Mouse (Mus musculus): Measurements from ENCODE around the gene Cox20.
"Not testable (repeated sequence)": the region's sequence is repeated elsewhere in the genome, so short reads cannot be mapped to it uniquely, and the experiment has no call there.

Gene Cox20

DNA sequence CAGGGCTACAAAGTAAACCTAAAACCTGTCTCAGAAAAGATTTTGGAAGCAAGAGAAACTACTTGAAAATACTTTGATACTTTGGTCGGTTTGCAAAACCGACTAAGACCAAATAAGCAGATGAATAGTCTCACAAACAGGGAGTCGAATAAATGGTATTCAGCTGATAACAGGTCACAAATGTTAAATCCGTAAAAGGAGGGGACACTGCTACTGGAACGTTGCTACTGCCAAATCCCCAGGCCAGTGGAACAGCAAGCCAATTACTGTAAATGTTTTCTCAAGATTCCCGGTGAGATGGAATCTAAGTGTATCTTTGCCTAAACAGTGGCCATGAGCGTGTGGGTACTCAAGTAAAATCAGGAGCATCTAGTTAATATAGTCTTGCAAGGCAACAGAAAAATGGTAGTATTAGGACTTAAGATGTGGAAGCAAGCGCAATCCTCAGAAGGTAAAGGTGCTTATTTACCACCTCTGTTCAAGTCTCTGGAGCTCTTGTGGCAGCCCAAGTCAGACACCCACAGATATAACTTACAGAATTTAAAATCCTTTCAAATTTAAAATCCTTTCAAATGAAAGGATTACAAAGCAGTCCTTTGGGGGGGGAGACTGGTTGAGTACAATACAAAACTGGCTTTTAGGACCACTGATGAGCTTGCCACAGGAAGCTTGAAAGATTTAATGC is 1.2 kb downstream of the Cox20 start:
- no peak for DNase-seq (ENCODE audit: low spot score in 2 of 2)

DNA sequence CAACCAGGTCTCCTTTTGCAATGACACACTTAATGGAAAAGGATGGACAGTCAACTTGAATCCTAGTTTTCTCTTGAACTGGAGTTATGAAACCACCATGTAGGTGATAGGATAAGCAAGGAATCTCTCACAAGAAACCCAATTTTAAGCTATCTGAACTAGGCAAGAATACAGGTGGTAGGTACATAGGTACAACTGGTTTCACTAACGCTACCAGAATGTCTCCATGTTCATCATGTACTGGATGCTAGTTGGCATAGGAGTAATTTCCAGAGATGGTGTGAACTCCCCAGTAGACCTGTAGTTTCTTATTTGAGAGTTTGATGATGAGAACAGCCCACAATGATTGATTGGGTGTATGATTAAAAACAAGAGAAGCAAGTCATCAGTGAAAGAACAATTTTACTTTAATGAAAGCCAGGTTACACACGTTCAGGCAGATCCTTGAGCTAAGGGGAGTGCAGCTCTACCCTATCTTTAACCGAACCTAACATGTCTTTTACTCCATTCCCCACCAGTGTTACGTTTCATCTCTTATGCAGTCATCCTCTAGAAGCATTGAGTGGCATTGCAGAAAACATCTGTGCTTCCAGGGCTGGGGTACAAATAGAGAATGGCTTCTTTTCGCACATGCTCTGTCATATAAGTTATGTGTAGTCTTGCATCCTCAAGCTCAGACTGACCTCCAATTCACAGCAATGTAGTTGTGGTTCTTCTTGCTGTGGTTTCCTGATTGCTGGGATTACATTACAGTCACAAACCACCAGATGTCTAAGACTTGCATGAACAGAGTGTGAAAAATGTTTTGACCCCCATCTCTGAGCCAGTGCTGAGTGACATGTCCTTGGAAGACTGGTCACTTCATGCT is 2.0 kb downstream of the Cox20 start:
- no peak for DNase-seq (ENCODE audit: low spot score in 2 of 2)

DNA sequence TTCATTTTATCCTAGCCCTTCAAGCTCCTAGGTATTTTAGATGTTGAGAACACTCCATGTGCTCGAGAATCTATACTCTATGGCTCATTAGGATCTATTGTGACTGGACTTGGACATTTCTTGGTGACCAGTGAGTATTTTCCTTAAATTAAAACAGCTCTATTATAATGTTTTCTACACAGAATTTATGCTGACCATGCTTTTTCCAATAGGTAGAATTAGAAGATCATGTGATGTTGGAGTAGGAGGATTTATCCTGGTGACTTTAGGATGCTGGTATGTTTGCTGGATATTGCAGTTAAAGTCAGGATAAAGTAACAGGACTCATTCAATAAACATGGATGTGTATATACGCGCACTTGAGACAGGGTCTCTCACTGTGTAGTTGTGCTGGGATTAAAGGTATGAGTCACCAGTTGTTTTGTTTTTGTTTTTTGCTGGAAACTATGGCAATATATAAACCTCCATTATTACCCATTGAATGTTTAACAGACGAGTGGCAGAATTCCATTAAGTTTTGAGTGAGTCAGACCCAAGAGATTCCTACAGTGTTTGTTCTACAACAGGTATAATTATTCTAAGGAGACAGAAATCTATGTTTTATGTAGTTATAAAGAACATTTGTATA is 2.9 kb downstream of the Cox20 start:
- DNase-seq (ENCODE audit: low spot score in 2 of 2) = no peak

DNA sequence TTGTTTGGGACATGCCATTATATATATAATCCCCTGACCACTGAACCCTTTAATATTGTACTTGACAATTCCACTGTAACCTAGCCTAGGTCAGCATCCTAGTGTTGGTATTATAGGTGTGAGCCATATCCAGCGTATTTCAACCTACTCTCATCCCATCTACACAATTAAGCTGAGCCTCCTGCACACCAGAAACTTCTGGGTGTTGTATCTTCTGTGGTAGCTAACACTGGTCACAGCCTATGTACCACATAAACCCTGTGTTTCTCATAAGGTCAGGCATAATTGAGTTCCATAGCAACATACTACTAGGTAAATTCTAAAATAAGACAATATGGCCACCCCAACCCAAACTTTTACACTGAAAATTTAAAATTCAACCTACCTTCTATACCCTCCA is 4.3 kb downstream of the Cox20 start:
- DNase-seq (ENCODE audit: low spot score in 2 of 2) = no peak

DNA sequence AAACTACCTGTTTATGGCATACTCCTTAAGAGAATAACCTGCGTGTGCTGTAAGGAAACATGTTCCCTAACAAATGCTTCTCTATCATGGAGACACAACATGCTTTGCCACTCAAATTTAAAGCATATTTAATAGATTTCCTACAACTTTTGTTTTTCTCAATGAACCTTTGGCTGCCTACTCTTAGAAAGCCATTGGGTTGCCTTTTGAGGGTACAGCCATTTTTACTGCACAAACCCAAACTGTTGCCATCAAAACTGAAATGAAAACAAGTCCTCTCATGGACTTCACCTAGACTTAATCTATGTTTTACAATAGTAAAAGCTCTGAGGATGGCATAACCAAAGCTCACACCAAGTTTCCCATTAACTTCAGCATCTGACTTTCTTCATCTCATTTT is 5.6 kb downstream of the Cox20 start:
- DNase-seq (ENCODE audit: low spot score in 2 of 2) = no peak

DNA sequence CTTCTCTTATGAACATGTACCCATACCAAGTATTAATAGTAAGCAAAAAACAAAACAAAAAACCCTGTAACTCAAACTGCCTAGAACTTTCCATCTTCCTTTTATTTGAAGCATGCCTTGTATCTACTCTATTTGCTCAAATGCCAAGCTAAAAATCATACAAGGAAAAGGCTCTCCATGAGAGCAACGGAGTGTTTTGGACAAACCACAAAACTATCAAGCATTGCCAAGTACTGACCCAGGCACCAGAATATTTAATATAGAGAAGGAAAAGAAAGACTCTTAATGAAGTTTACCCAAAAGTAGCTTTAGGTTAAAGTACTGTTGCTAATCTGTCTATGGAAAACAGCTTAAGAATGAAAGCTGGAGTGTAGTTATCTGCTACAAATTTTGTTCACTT is 7.4 kb downstream of the Cox20 start:
- DNase-seq (ENCODE audit: low spot score in 2 of 2) = no peak

DNA sequence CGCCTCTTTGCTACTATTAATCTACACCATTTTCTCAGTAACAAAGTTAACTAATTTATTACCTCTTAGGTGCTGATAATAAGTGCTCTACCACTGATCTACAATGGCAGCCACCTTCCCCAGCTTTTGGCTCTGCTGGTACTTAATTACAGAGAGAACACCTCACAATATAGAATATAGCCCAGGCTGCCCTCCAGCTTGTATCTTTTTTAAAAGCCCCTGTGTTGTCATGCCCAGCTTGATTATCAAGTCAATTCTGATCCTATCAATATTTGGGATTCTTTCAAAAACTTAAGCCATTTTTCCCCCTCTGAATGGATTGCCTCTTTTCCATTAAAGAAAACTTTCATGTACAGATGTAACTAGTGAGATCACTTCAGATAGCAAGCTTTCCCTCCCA is 8.0 kb downstream of the Cox20 start:
- no peak for DNase-seq (ENCODE audit: low spot score in 2 of 2)

DNA sequence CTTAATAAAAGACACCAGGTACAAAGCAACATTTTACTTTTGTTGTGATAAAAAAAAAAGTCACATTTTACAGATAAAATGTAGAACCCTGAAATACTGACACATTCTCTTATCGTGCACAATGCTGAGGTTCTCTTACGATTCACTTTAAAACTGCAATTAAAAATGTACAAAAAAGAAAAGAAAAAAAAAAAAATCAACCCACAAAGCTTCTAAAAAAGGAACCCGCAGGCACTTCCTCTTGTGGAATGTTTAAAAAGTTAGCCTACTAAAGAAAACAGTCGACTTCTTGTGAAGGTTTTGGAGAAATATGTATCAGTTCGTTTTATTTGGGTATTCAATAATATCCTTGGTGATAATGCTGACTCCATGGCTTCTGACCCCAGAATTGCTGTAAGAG is 10.1 kb downstream of the Cox20 start:
- no peak for DNase-seq (ENCODE audit: low spot score in 2 of 2)

DNA sequence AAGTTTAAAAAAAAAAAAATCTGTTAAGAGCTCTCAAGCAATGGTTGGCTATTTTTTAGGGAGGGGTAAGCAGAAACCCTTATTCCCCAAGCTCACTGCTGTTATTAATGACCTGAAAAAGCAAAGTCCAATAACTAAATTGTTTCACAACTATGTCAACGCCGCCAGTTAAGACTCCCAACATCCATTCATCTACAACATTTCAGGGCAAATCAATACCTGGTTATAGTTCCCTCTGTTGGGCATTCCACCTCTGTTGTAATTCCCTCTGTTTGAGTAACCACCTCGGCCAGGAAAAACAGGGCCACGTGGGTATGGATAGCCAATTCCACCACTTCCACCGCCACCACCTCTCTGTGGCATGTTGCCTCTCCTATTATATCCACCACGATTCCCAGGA is 11.0 kb downstream of the Cox20 start:
- no peak for DNase-seq (ENCODE audit: low spot score in 2 of 2)

DNA sequence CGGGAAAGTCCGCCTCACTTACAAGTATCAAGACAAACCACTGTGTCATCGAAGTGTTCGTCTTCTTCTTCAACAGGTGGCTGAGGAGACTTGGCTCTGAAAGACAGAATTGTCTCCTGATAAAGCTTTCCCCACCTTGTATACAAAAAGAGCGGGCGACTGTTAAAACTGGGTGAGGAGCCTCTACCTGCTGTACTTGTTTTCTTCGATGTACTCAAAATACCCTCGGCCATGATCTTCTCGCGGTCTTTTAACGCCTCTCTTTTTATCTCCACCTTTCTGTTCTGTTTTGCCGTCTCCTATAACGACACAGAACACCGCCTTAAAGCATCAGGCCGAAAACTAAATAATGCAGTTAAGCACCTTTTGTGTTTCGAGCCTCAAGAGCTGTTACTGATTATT is 16.9 kb downstream of the Cox20 start:
- no peak for DNase-seq (ENCODE audit: low spot score in 2 of 2)

DNA sequence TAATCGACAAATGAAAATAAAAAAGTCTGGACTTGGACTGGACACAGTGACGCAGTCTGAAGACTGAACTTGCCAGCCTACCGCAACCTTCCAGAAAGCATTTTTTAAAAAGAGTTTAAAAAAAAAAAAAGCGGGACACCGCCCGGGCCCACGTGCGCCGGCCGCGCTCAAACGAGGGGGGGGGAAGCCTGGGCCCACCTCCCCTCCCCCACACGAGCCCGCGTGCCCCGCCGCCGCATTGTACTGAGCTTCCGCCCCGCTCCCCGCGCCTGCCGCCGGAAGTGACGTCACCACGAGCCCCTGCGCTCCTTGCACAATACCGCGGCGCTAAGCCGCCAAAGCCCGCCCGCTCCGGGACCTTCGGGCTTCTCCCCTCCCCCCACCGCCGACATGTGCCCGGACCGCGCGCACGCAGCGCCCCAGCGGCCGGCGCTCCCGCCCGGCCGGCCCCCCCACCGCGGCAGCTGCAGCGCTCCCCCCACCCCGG is 17.4 kb downstream of the Cox20 start:
- peak; percentile 76 to 83 for DNase-seq (ENCODE audit: low spot score in 2 of 2)

DNA sequence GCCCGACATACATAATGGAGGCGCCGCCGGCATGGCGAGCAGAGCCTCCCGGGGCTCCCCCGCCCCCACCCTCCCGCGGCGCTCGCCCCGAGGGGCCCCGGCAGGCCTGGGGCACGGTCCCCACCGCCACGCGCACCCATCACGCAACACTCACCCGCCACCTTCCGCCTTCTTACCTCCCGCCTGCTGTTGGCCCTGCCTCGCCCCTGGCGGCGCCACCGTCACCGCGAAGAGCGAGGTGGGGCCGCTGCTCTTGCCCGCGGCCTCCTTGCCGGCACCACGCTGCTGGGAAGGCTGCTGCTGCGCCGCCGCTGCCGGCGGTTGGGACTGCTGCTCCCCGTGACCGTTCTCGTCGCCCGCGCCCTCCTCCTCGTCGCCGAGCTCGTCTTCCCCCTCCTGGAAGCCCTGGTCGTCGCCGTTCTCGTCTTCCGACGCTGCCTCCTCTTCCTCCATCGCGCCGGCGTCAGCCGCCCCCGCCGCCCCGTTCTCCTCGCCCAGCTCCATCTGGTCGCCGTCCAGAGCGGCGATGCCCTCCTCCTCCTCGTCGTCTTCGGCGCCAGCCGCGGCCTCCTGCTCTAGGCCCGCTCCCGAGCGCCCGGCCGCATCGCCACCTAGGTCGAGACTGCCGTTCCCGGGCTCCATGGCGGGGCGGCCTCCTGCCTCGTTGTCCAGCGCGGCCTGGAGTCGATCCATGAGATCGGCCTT is 18.0 kb downstream of the Cox20 start:
- DNase-seq (ENCODE audit: low spot score in 2 of 2) = no peak

DNA sequence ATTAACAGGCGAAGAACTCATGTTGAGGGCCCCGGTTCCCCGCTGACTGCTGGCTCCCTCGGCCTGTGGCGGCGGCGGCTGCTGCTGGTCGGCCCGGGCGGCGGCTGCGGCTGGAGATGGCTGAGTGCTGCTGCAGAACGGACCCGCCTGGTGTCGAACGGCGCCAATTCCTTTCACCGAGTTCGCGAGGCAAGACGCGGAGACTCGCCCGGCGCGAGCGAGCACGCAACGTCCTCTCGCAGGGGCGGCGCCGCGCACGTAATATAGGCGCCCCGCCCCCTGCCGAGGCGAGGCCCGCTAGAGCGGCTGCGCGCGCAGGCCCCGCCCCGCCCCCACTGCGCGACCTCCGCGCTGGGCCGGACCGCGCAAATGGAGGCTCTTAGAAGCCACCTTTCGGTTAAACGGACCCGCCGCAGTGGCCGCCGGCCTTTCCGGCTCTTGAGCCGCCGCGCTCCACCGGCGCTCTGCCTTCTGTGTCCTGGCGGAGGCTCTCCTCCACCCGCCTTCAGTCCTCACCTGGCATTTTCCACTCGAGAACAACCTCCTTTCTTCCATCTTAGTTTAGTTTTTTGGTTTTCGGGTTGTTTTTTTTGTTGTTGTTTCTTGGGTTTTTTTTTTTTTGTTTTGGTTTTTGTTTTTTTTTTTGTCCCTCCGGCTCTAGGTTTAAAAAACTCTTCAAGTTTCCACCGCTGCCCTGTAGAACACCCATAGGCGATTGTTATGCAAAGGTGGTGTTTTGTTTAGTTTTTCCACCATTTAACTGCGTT is 18.8 kb downstream of the Cox20 start, which contains the start of gene Hnrnpu:
TSS of gene Hnrnpu (minus strand) at position 247 of the 767 bp plus-strand sequence.
- DNase-seq (ENCODE audit: low spot score in 2 of 2) = peak; percentile 93 to 95

DNA sequence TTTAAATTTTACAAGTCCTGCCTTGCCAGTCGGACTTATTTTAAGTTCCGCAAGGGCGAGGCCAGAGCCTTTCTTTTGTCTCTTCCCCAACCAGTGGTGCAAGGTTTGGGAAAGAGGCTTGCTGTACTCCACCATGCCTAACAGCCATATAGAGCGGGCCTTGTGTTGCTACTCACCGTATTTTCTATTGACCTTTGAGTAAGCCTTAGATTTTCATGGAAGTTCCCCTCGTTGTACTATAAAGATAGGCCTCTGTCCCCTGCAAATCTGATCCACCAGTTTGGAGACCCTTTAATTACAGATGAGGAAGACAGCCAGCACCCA is 19.4 kb downstream of the Cox20 start:
- DNase-seq (ENCODE audit: low spot score in 2 of 2) = no peak

DNA sequence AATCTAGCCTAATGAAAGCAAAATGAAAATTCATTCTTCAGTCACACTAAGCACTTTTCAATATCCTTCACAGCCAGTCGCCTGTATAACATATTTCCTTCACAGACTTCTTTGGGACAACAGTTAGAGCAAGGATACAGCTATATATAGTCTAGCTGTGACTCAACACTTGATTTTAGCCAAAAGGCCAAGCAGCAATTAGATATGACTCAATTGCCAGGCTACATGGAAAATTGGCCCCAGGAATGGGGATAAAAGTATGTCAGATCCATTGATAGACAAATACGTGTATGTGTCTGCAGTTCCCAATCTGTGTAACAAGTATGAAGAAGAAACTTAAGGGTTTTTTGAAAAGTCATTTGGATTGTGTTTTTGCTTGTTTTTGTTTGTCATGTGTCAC is 21.3 kb downstream of the Cox20 start:
- no peak for DNase-seq (ENCODE audit: low spot score in 2 of 2)

DNA sequence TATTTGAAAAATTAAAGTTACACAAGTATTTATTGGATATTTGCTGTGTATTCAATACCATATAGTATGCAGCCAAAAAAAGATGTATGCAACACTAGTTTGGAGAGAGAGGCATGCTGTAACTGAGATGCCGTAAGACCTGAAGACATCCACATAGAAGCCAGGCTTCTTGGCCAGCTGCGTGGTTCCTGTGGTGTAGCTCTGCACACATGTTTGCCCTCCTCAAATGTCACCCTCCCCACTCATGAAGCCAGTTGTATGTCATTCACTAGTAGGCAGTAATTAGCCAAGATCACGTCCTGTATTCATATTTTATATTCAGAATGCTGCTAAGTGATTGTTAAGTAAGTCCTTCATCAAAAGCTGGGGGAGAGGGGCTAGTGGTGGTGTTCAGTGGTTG is 22.5 kb downstream of the Cox20 start:
- DNase-seq (ENCODE audit: low spot score in 2 of 2) = no peak

DNA sequence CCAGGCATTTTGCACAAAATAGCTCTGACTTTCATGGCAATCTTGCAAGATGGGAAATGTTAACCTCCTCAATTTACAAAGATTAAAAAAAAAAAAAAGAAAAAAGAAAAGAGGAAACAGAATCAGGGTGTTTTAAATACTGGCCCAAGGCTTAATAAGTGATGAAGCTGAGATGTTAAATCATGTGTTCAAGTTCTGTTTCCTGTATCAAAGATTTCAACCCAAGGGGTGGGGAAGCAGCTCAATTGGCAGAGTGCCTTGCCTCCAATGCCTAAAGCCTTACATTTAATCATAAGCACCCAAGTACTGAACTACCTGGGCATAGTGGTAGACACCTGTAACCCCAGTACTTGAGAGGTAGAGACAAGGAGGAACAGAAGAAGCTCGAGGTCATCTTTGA is 23.1 kb downstream of the Cox20 start:
- no peak for DNase-seq (ENCODE audit: low spot score in 2 of 2)

DNA sequence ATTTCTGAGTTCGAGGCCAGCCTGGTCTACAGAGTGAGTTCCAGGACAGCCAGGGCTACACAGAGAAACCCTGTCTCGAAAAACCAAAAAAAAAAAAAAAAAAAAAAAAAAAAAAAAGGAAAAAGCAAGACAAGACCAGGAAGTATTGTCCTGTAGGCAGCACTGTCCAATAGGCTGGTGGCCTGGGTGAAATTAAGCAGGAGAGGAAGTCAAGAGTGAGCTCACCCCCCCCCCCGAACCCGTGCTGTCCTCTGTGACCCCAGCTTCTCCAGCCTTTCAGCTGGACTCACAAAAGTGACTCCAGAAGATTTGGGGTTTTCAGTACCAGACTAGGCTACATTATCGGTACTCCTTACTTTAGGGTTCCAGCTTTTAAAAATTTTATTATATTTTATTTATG is 23.7 kb downstream of the Cox20 start:
- DNase-seq (ENCODE audit: low spot score in 2 of 2) = no peak

DNA sequence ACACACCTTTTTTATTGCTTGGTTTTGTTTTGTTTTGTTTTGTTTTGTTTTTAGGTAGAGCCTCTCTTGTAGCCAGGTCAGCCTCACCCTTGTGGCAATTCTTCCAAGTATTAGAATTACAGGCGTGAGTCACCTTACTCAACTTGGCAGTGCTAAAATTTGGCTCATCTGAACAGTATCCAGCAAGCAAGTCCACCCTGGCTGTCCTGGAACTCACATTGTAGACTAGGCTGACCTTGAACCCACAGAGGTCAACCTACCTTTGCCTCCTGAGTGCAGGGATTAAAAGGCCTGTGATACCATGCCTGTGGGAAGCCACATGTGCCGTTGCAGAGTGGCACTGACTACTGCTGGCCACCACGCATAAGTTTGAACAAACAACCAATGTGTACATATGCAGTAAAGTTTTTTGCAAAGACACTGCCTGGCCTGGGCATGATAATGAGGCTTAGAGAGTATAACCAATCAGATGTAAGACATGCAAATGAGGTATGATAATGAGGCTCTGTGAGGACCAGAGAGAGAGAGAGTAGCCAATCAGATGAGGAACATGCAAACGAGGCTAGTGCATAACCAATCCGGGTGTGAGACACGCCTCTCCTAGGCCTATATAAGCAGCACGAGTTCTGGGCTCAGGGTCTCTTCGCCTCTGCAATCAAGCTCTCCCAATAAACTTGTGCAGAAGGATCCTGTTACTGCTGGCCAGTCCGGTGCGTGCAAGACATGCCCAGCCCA is 25.3 kb downstream of the Cox20 start:
- not testable (repeated sequence) for DNase-seq (ENCODE audit: low spot score in 2 of 2)

DNA sequence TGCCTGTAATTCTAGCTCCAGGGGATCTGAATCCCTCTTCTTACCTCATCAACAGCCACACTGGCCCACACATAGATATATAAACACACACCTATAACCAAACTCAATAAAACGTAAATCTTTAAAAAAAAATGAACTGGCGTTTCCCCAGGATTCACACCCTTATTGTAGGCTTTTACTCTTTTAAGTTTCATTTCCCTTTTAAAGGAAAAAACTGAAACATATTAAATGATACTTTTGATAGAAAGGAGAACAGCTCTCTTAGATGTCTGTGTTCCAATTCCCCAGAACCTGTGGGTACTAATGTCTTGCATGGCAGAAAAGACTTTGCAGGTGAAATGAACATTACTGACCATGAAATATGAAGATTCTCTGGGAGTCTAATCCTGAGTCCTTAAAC is 31.9 kb downstream of the Cox20 start:
- no peak for DNase-seq (ENCODE audit: low spot score in 2 of 2)

DNA sequence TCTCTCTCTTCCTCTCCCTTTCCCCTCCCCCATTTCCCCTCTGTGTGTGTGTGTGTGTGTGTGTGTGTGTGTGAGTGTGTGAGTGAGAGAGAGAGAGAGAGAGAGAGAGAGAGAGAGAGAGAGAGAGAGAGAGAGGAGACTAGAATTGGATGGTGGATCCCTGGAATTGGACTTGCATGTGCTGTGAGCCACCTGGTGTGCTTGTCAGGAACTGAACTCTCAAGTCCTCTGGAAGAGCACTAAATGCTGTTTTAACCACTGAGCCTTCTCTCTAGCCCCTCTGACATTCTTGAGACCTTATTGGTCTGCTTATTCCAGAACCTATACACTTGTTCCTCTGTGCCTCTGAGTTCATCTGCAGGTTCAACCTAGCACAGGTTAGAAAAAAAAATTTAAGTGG is 32.7 kb downstream of the Cox20 start:
- DNase-seq (ENCODE audit: low spot score in 2 of 2) = no peak

Data from frontal cortex, postnatal 25 days (tissue).